Mouse (Mus musculus) yolk sac, embryonic 10.5 days (tissue): ENCODE results near the gene Ly6g6c.

Experiments used
- DNase-seq: peaks from one replicate; pipeline ENCODE4 v3.0.0-alpha.2; 2017; ENCODE audit warnings: low spot score

Gene Ly6g6c

DNA sequence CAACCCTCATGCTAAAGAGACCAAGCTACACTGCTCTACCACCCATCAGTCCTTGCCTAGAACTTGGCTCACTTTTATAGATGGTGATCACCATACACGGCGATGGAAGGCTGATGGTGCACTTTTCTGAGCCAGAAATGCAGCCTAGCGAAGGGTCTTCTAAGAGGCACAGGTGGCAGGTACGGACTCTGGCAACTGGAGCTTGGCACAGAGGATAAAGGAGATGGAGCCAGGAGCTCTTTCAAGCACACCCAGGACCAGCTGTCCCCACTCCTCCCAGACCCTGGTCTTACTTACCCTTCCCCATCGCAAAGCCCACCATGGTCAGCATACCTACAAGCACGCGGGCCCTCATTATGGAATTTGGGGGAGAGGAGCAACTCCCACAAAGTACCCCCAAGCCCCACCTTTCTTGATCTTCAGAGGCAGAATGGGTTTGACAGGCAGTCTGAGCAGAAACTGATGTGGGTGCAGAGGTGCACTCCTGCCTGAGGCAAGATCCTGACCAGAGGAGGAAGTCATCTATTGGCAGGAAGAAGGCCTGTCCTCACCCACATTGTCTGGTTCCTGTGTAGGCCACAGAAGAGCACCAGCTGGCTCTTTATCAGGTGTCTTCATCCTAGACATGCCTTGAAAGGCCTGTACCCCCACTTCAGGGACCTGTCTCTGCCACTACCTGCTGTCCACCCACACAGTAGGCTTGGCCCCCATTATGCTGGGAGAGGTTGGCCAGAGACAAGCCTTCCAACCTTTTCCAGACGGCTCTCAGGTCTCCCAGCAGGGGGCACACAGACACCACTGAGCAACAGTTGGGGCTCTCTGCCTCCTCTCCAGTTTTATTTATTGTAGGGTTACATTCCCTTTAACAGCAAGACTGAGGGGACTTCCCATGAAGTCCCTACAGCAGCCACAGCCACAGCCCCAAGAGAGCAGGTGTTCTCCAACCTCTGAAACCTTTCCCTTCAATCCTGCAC, 50.1 kb downstream of the Ly6g6c start, which contains the start of gene Ly6g5b:
Gene Ly6g5b (minus strand): TSS at position 383 of the 974 bp plus-strand sequence.
- DNase-seq: no peak
